ENCODE assay signal across 9 mouse cellular contexts in genomic region chr7:81341563-81341962, GRCm38 (mm10). TPM values are rescaled to one million over a fixed set of nuclear protein-coding genes. Genes with fewer than 3 reads are reported as not detected.
DNase-seq lines count a peak whose midpoint lies in the region; ATAC-seq and TF ChIP-seq lines count a peak whose summit lies in the region.
"Had no signal": no experiment of that assay in that cellular context is flagged by ENCODE, and none has a peak within 500 bp of the region (broad histone marks: within the 10 kb centered on the region; RNA-seq: fewer than 3 reads in every experiment).

No protein-coding gene starts in this region.

- H3K27ac ChIP-seq in kidney, postnatal 0 days = no peak overlapping the region
- H3K27ac ChIP-seq in kidney, embryonic 14.5 days (ENCODE audit: low read depth, low read length) = no peak overlapping the region
- H3K27ac ChIP-seq in bone marrow, adult 2 months (ENCODE audit: control insufficient read depth, insufficient read depth, low read depth, low read length, poor library complexity) = no peak overlapping the region
- no peak overlapping the region for H3K27ac ChIP-seq in midbrain, embryonic 11.5 days (ENCODE audit: low read depth, low read length)

- TF ChIP-seq POLR2A in bone marrow, adult 2 months (IDR thresholded peaks at IDR 0.05; ENCODE audit: borderline replicate concordance, control insufficient read depth, low read depth, low read length) = no peak

- H3K27me3 ChIP-seq in kidney, postnatal 0 days (ENCODE audit: insufficient read depth, low read length) = no peaks in the 10 kb centered on the region
- H3K27me3 ChIP-seq in kidney, embryonic 14.5 days (ENCODE audit: control insufficient read depth, insufficient read depth, low read length) = no peaks in the 10 kb centered on the region
- no peaks in the 10 kb centered on the region for H3K27me3 ChIP-seq in midbrain, embryonic 11.5 days (ENCODE audit: control insufficient read depth, insufficient read depth, low read length)

- DNase-seq in CD4-positive, CD25-positive, alpha-beta regulatory T cell, adult 2 months (ENCODE audit: low read depth, low spot score) = peak; percentile 69
- DNase-seq in kidney, postnatal 0 days (ENCODE audit: low spot score) = peak; percentile 62
- DNase-seq in lung, postnatal 36 days = peak; percentile 47
- DNase-seq in urinary bladder, postnatal 36 days (ENCODE audit: low spot score in 2 of 2) = no peak
- DNase-seq in midbrain, embryonic 11.5 days (ENCODE audit: low spot score, missing footprints) = no peak
- DNase-seq: thymus, postnatal 36 days had no signal

- H3K9me3 ChIP-seq in kidney, postnatal 0 days (replicated peaks; ENCODE audit: low read length) = no peaks in the 10 kb centered on the region
- no peaks in the 10 kb centered on the region for H3K9me3 ChIP-seq in kidney, embryonic 14.5 days (ENCODE audit: control insufficient read depth, low read length)
- no peaks in the 10 kb centered on the region for H3K9me3 ChIP-seq in midbrain, embryonic 11.5 days (ENCODE audit: control insufficient read depth, low read length)

- peaks cover 12% of the 10 kb centered on the region; the same call in 1 of the 2 replicates for H3K4me1 ChIP-seq in kidney, postnatal 0 days (replicated peaks; ENCODE audit: insufficient read depth, low read length)
- H3K4me1 ChIP-seq in kidney, embryonic 14.5 days (ENCODE audit: control insufficient read depth, insufficient read depth, low read length) = peaks cover 13% of the 10 kb centered on the region; the same call in 1 of the 2 replicates
- no peaks in the 10 kb centered on the region; the same call in 1 of the 2 replicates for H3K4me1 ChIP-seq in bone marrow, adult 2 months (ENCODE audit: control insufficient read depth, insufficient read depth, low read length)
- peaks cover 14% of the 10 kb centered on the region for H3K4me1 ChIP-seq in midbrain, embryonic 11.5 days (ENCODE audit: control insufficient read depth, insufficient read depth, low read length)

- no peak overlapping the region for H3K4me2 ChIP-seq in kidney, postnatal 0 days (ENCODE audit: low read length)
- no peak overlapping the region for H3K4me2 ChIP-seq in kidney, embryonic 14.5 days (replicated peaks; ENCODE audit: low read depth, low read length)
- H3K4me2 ChIP-seq in midbrain, embryonic 11.5 days = no peak overlapping the region

- H3K4me3 ChIP-seq in kidney, postnatal 0 days (replicated peaks; ENCODE audit: low read depth, low read length) = no peak overlapping the region
- no peak overlapping the region for H3K4me3 ChIP-seq in kidney, embryonic 14.5 days (ENCODE audit: low read length)
- H3K4me3 ChIP-seq in bone marrow, adult 2 months (replicated peaks; ENCODE audit: control insufficient read depth, low read depth, low read length) = no peak overlapping the region
- no peak overlapping the region for H3K4me3 ChIP-seq in midbrain, embryonic 11.5 days (ENCODE audit: low read depth, low read length)

- TF ChIP-seq CTCF in kidney, postnatal 0 days (IDR thresholded peaks at IDR 0.05; ENCODE audit: low read depth) = peak; percentile 73
- TF ChIP-seq CTCF in bone marrow, adult 2 months (IDR thresholded peaks at IDR 0.05; ENCODE audit: control insufficient read depth, insufficient read depth, low read length) = peak; percentile 20; the same call in 1 of the 2 replicates

- ATAC-seq in CD4-positive, CD25-positive, alpha-beta regulatory T cell, adult 4 months = no peak
- ATAC-seq in kidney, postnatal 0 days (replicated peaks; ENCODE audit: low FRiP score, low read depth) = no peak
- no peak for ATAC-seq in kidney, embryonic 14.5 days (ENCODE audit: low FRiP score, low TSS enrichment)
- no peak for ATAC-seq in midbrain, embryonic 11.5 days (ENCODE audit: low FRiP score)

- H3K36me3 ChIP-seq in kidney, postnatal 0 days (ENCODE audit: insufficient read depth, low read length) = peaks cover 41% of the 10 kb centered on the region
- H3K36me3 ChIP-seq in kidney, embryonic 14.5 days (ENCODE audit: control insufficient read depth, insufficient read depth, low read length) = peaks cover 60% of the 10 kb centered on the region
- peaks cover 16% of the 10 kb centered on the region; the same call in 1 of the 2 replicates for H3K36me3 ChIP-seq in midbrain, embryonic 11.5 days (ENCODE audit: control insufficient read depth, insufficient read depth, low read length)

- 49% methylated on average over 3 of the region's 3 CpGs for WGBS in kidney, postnatal 0 days
- 63% methylated on average over 3 of the region's 3 CpGs for WGBS in kidney, embryonic 14.5 days
- 23% methylated on average over 3 of the region's 3 CpGs for WGBS in bone marrow, adult 2 months
- 60% methylated on average over 3 of the region's 3 CpGs for WGBS in midbrain, embryonic 11.5 days

- H3K9ac ChIP-seq in kidney, postnatal 0 days (ENCODE audit: low read depth, low read length) = no peak overlapping the region
- H3K9ac ChIP-seq in kidney, embryonic 14.5 days (ENCODE audit: low read depth, low read length) = no peak overlapping the region
- no peak overlapping the region for H3K9ac ChIP-seq in midbrain, embryonic 11.5 days (ENCODE audit: low read length)

RNA-seq across cellular contexts. Expression of gene Rps17, which starts 3.5 kb away (rescaled TPM):
- 1,000 to 10,000 TPM; 1,101 to 1,535 TPM for polyA plus RNA-seq in CD4-positive, CD25-positive, alpha-beta regulatory T cell, adult 4 months (2017; shearing (Covaris generic))
- 1,280 and 1,501 TPM in 2 replicates for polyA plus RNA-seq in kidney, postnatal 0 days (2015; fragmentation: Nextera tagmentation; extraction: Ambion mirVana)
- polyA plus RNA-seq in kidney, embryonic 14.5 days (2014; fragmentation: Nextera tagmentation; extraction: Ambion mirVana) = 1,503 and 2,103 TPM in 2 replicates
- polyA plus RNA-seq in bone marrow, adult 2 months (2011; ENCODE audit: insufficient read depth, insufficient read length, low replicate concordance, missing spikeins) = 559 and 1,092 TPM in 2 replicates
- polyA plus RNA-seq in midbrain, embryonic 11.5 days (2014; fragmentation: Nextera tagmentation; extraction: Ambion mirVana) = 1,045 and 1,155 TPM in 2 replicates

Comparison
In these comparisons a context has a peak if more than half of its experiments do, and no peak if none do; other contexts are left out.
1. DNase-seq: peak in CD4-positive, CD25-positive, alpha-beta regulatory T cell, adult 2 months (single experiment), kidney, postnatal 0 days (single experiment) and lung, postnatal 36 days (single experiment); none in urinary bladder, postnatal 36 days (0 of 2) and midbrain, embryonic 11.5 days (single experiment).